Mouse (Mus musculus): Measurements from ENCODE around the gene Celf2. TPM values are rescaled to one million over a fixed set of nuclear protein-coding genes. Genes with fewer than 3 reads are reported as not detected.

Gene Celf2
- polyA plus RNA-seq (2012; rRNA removed), result 209 and 237 TPM in 2 replicates

DNA sequence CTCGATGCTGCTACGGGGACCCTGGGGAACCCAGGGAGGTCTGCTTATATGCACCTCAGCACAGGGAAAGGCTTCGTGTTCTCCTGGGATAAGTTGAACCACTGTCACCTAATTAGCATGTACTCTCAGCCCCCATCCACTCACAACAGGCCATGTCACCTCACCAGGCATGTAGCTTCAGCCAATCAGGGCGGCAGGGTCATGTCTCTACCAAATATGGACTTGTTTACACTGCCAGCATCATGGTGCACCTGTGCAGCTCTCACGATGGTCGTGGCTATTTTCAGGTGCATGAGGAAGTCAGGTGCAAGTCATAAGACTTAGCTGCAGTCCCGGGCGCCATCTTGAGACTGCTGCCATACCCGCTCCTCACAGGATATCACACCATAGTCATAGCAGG lies at the start of gene Celf2:
TSS of gene Celf2 (minus strand) at position 101 of the 400 bp plus-strand sequence.

